Mouse (Mus musculus): ENCODE measurements around the gene Mb.

DNA sequence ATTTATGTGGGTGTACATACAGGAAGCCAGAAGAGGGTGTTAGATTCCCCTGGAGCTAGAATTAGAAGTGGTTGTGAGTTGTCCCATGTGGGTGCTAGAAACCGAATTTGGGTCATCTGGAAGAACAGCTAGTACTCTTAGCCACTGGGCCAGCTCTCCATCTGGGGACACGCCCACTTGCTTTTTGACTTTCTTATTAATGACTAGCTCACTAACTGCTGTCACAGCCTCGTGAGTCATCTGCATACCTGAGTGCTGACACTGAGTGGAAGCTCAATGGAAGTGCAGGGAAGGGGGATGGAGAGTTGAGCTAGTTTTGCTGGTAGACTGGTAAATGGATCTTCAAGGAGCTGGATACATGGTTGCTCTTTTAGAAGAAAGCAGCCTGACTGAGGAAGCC, 26.1 kb upstream of the Mb start:
- TF ChIP-seq HCFC1 (IDR thresholded peaks at IDR 0.05; ENCODE audit: borderline replicate concordance, insufficient read depth, low read length): no peak
- TF ChIP-seq CHD2 (IDR thresholded peaks at IDR 0.05; ENCODE audit: low read depth, low read length): no peak
- TF ChIP-seq ZC3H11A (IDR thresholded peaks at IDR 0.05; ENCODE audit: borderline replicate concordance, low read depth, low read length): no peak

Measured in ES-E14 (cell line).